Mouse (Mus musculus): ENCODE data around the gene Usp42. TPM values are rescaled to one million over a fixed set of nuclear protein-coding genes. Genes with fewer than 3 reads are reported as not detected.

The Usp42 gene
- polyA plus RNA-seq, 1 experiment = 12.7 TPM

Other genes with a start within 250 kb of the Usp42 start
- 490 and 503 TPM in 2 replicates for gene Rac1, start 204.2 kb downstream of the Usp42 start, polyA plus RNA-seq (2012; rRNA removed)
- gene Cyth3, start 109.8 kb downstream of the Usp42 start, polyA plus RNA-seq (2012; rRNA removed) = 28.5 and 29.1 TPM in 2 replicates
- gene Eif2ak1, start 85.5 kb upstream of the Usp42 start, polyA plus RNA-seq (2012; rRNA removed) = 32.2 and 33.1 TPM in 2 replicates
- gene Ankrd61, start 165.4 kb upstream of the Usp42 start, polyA plus RNA-seq (2012; rRNA removed) = 0.38 TPM in 2 replicates
- 52.4 and 55.7 TPM in 2 replicates for gene Aimp2, start 177.6 kb upstream of the Usp42 start, polyA plus RNA-seq (2012; rRNA removed)
- gene Pms2, start 177.7 kb upstream of the Usp42 start, polyA plus RNA-seq (2012; rRNA removed) = 15.7 and 18.0 TPM in 2 replicates
- 2.6 and 2.9 TPM in 2 replicates for gene Gm42421, start 195.9 kb upstream of the Usp42 start, polyA plus RNA-seq (2012; rRNA removed)
- gene Rsph10b, start 200.8 kb upstream of the Usp42 start, polyA plus RNA-seq (2012; rRNA removed) = 12.7 and 14.3 TPM in 2 replicates